Mouse (Mus musculus) limb, embryonic 11.5 days (tissue): ENCODE measurements at regions not wholly inside any gene's neighbourhood (a gene's known extent, or its start where the extent isn't known, plus 50 kb on each side); places are given as distances from the start of the nearest gene placed in this dataset.

Source experiments
- ATAC-seq: fragments of 200-750 bp; cut with Nextera tagmentation; 2 replicates; pipeline ENCODE4 v1.8.0; 2017; ENCODE audit warnings: low read depth; ENCODE audit not compliant: insufficient number of reproducible peaks, low FRiP score, low TSS enrichment
- DNase-seq: peaks from one replicate; pipeline ENCODE4 v3.0.0-alpha.2; 2015; ENCODE audit warnings: low spot score
- H3K27ac ChIP-seq: fragments of 300-500 bp; sonication (generic); replicated peaks from 2 replicates; pipeline ENCODE4 v1.5.1; 2014; ENCODE audit warnings: low read depth, mild to moderate bottlenecking, low read length
- H3K27me3 ChIP-seq: fragments of 300-500 bp; sonication (generic); 2 replicates; pipeline ENCODE4 v1.6.1; 2014; ENCODE audit warnings: mild to moderate bottlenecking, low read length, mixed read lengths; ENCODE audit not compliant: control insufficient read depth, insufficient read depth
- H3K36me3 ChIP-seq: fragments of 300-500 bp; sonication (generic); 2 replicates; pipeline ENCODE4 v1.6.1; 2014; ENCODE audit warnings: mild to moderate bottlenecking, low read length, moderate library complexity, mixed read lengths; ENCODE audit not compliant: control insufficient read depth, insufficient read depth
- H3K4me1 ChIP-seq: fragments of 300-500 bp; sonication (generic); 2 replicates; pipeline ENCODE4 v1.6.1; 2014; ENCODE audit warnings: low read length, mixed read lengths; ENCODE audit not compliant: control insufficient read depth, insufficient read depth
- H3K4me2 ChIP-seq: fragments of 300-500 bp; sonication (generic); 2 replicates; pipeline ENCODE4 v1.6.1; 2014; ENCODE audit warnings: low read depth, mild to moderate bottlenecking, moderate library complexity; ENCODE audit not compliant: severe bottlenecking
- H3K4me3 ChIP-seq: fragments of 300-500 bp; sonication (generic); 2 replicates; pipeline ENCODE4 v1.5.1; 2014; ENCODE audit warnings: low read depth, low read length
- H3K9ac ChIP-seq: fragments of 300-500 bp; sonication (generic); 2 replicates; pipeline ENCODE4 v1.6.1; 2014; ENCODE audit warnings: mild to moderate bottlenecking, low read length
- H3K9me3 ChIP-seq: fragments of 300-500 bp; sonication (generic); 2 replicates; pipeline ENCODE4 v1.6.1; 2016; ENCODE audit warnings: low read length; ENCODE audit not compliant: control insufficient read depth
- WGBS: fragments of 180-500 bp; shearing (Covaris S2); extraction: QIAGEN DNeasy Blood & Tissue Kit; methylation state at CpG from one replicate; pipeline ENCODE4 v1.1.7; 2014; 5-methylcytosine and 5-hydroxymethylcytosine counted together

GRCm38 (mm10) chr4:12247994-12248393 is 76.2 kb upstream of the Fam92a start:
- Histone ChIP-seq H3K36me3 (no peaks in the 10 kb centered on the region), H3K27ac (no peak overlapping the region), H3K9ac (no peak overlapping the region), H3K4me2 (no peak overlapping the region), H3K27me3 (no peaks in the 10 kb centered on the region), H3K4me3 (no peak overlapping the region), H3K4me1 (no peaks in the 10 kb centered on the region), H3K9me3 (no peaks in the 10 kb centered on the region)
- DNase-seq (no peak), ATAC-seq (no peak)

GRCm38 (mm10) chr4:12246595-12246994 is 74.8 kb upstream of the Fam92a start:
- DNase-seq = no peak
- Histone ChIP-seq H3K4me1 (no peaks in the 10 kb centered on the region), H3K9ac (no peak overlapping the region), H3K9me3 (no peaks in the 10 kb centered on the region), H3K4me3 (no peak overlapping the region), H3K4me2 (no peak overlapping the region), H3K27me3 (no peaks in the 10 kb centered on the region), H3K36me3 (no peaks in the 10 kb centered on the region), H3K27ac (no peak overlapping the region)
- no peak for ATAC-seq
- 77% methylated on average over 4 of the region's 4 CpGs for WGBS

GRCm38 (mm10) chr4:12240941-12241571 is 69.2 kb upstream of the Fam92a start:
- Histone ChIP-seq H3K4me1 (no peaks in the 10 kb centered on the region), H3K9ac (no peak overlapping the region), H3K4me3 (no peak overlapping the region), H3K9me3 (no peaks in the 10 kb centered on the region), H3K27me3 (no peaks in the 10 kb centered on the region), H3K4me2 (no peak overlapping the region), H3K36me3 (no peaks in the 10 kb centered on the region), H3K27ac (no peak overlapping the region)
- peak; percentile 87 for DNase-seq
- no peak for ATAC-seq
- WGBS = 4% methylated on average over 12 of the region's 12 CpGs

GRCm38 (mm10) chr4:12230731-12231130 is 58.9 kb upstream of the Fam92a start:
- H3K4me1 ChIP-seq = no peaks in the 10 kb centered on the region
- WGBS = 66% methylated on average over 1 of the region's 1 CpGs
- H3K36me3 ChIP-seq = no peaks in the 10 kb centered on the region
- H3K9ac ChIP-seq = no peak overlapping the region
- no peak overlapping the region for H3K4me3 ChIP-seq
- H3K27ac ChIP-seq = no peak overlapping the region
- no peaks in the 10 kb centered on the region for H3K27me3 ChIP-seq
- H3K9me3 ChIP-seq = no peaks in the 10 kb centered on the region
- no peak overlapping the region for H3K4me2 ChIP-seq
- no peak for ATAC-seq
- DNase-seq = no peak
